Mouse (Mus musculus) lung, adult 18-20 months (tissue): ENCODE results near the gene Rab3gap2.
A peak's percentile ranks its signal among the peaks of the same experiment; 100 is the strongest.

Experiments used
- DNase-seq, 2 experiments: peaks; one replicate each; pipeline ENCODE4 v3.0.0; 2022; ENCODE audit warnings: mixed read lengths in 2 of 2

Gene Rab3gap2

DNA sequence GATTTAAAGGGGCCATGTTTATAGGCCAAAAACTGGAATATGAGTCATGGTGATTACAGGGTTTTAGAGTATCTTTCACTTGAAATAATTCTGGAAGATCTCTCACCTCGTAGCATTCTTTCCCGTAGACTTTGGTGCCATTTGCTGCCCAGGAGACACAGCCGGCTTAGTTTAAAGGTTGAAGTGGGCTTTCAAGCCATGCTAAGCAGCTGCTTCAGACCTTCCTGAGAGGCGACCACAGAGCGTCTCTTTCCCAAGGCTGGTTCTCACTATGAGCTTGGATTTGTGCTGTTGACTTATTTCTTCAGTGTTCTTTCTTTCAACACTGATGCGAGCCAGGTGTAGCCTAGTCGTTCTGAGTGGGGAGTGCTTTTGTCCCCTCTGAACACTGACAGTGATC is 23.8 kb downstream of the Rab3gap2 start:
- no peak for DNase-seq

DNA sequence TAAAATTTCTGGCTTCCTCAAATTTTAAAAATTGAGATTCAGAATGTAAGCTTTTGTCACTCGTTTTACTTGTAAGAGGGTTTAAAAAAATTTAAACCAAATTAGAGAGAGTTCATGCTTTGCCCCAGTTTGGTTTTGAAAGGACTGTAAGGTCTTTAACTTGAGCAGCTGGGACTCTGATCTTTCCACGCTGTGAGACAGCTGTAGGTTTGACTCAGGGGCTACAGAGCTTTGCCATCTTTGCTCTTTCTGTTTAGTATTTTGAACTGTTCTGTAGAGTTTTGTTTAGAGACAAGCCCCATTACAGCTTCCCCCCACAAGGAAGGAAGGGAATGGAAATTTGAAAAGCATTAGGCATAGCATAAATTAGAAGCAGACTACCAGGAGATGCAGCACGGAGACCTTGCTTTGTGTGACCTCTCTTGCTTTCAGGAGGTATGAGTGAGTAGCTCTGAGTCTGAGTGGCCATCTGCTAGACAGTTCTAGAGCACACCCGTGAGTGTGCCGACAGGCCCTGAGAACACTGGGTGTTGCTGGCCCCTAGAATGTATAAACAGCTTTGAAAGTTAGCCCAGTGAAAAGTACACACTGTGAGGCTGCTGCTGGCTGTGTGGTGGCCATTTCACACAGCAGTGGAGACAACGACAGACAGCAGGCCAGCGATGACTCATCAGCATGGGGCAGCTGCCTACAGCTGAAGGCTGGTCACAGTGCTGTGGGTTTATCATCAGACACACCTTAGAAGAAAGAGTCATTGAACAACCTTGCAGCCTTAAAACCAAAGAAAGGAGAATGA is 25.7 kb downstream of the Rab3gap2 start:
- DNase-seq: peak in 1 of 2 experiments; percentile 41

DNA sequence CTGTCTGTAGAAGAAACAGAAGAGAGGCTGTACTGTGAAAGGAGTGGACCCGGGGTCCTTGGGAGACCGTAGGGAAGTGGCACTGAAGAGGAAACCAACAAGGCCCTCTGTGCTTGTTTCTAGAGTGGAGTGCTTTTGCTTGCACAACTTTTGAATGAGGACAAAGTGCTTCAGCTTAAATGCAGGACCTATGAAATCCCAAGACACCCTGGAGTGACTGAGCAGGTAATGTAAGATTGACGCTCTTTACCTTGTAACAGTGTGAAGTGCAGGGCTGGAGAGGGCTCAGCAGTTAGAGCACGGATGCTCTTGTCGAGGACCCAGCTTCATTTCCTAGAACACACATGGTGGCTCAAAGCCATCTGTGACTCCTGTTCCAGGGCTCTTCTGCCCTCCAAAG is 31.9 kb downstream of the Rab3gap2 start:
- DNase-seq: peak; percentile 39 to 67

DNA sequence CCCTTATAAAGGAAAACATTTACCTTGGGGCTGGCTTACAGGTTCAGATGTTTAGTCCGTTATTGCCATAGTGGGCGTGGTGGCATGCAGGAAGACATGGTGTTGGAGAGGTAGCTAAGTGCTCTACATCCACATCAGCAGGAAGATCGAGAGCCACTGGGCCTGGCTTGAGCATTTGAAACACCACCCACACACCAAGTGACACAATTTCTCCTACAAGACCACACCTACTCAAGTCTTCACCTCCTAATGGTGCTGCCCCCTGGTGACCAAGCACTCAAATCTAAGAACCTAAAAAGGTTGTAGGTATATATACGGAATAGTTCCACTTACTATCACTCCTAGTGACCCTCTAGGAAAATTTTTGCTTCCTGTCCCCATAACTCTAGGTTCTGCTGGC is 32.6 kb downstream of the Rab3gap2 start:
- peak; percentile 11 to 33 for DNase-seq

DNA sequence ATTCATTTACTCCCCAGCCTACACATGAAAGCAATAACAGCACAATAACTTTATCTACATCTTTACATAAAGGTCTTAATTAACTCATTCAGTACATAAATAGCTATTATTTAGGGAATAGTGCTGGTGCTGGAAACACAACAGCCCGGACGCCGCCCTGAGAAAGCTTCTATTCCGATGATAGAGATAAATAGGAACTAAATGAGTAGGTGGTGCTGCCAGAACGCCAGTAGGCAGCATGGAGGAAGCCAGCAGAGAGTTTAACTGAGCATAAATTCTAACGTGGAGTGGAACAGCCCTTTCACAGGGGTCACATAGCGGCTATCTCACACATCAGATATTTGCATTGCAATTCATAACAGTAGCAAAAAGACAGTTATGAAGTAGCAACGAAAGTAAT is 39.1 kb downstream of the Rab3gap2 start:
- no peak for DNase-seq

DNA sequence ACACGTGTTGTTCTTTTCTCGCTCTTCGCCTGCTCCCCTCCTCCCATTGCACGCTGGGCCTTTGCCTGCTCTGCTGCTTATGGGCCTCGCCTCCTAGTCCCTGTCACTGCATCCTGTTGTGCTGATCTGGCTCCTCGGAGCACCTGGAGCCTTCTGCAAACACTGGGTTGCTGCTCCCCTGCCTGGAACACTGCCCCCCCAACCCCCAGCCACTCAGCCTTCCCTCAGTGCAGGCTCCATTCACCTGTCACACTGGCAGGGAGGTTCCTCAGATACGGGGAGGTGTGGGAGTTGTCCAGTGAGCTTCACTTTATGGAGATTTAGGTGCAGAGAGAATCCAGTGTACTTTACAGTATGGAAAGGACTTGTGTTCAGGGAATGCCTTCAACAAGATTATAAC is 41.5 kb downstream of the Rab3gap2 start:
- DNase-seq: no peak

DNA sequence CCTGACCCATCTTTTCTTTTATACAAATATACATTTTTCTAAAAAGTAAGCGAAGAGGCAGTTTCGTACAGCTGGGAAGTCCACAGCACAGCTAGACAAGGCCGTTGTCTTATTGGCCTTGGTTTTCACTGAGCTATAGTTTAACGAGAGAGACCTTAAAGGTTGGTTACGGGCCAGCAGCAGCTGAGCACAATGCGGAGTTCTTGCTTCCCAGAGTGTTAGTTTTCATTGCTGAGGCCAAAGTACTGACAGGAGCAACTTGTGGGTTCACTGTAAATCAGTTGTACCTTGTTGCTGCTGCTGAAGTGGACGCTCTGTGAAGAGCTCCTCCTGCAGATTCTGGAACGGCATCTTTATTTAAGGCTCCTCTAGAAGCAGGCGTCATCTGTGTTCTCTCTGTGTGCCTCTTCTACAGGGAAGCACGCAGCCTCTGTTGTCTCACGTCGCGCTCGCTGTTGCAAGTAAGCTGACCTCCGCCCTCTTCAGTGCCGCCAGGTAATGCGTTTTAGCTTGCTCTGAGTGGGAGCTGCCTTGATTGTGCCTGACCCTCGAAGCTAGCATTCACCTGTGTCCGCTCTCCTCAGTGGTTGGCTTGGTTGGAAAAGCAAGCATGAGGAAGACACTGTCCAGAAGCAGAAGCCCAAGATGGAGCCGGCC is 43.6 kb downstream of the Rab3gap2 start:
- no peak for DNase-seq

DNA sequence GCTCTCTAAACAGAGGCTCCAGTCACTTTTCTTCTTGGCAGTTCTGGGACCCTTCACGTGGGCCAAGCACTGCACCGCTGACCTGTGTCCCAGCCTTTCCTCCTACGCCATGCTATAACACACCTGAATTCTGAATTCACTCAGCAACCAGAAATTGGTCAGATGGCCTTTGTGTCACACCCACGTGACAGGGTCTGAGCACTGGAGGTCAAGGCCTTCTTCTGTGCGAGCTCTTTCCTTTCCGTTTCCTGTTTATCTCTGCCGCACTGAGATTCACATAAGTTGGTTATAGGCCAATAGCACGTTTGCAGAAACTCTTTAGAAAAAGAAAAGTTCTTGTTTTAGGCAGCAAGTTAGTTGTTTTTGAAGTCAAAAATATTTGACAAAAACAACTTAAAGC is 44.8 kb downstream of the Rab3gap2 start:
- DNase-seq: no peak

DNA sequence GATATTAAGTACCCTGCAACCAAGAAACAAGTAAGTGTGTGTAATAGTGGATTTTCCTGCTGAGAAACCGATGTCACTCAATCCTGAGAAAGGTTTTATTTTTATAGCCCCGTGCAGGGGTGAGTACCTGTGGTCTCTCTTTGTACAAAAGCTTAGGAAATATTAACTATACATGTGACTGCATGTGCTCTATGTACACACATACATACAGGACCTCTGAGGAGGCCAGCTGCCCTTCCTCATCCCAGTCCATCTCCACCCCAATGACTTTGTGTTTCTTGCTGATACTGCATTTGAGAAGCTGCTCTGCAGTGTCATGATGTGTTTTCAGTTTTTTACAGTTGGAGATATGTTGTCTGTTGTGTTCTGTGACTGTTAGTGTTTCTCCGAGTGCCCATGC is 48.4 kb downstream of the Rab3gap2 start:
- no peak for DNase-seq

DNA sequence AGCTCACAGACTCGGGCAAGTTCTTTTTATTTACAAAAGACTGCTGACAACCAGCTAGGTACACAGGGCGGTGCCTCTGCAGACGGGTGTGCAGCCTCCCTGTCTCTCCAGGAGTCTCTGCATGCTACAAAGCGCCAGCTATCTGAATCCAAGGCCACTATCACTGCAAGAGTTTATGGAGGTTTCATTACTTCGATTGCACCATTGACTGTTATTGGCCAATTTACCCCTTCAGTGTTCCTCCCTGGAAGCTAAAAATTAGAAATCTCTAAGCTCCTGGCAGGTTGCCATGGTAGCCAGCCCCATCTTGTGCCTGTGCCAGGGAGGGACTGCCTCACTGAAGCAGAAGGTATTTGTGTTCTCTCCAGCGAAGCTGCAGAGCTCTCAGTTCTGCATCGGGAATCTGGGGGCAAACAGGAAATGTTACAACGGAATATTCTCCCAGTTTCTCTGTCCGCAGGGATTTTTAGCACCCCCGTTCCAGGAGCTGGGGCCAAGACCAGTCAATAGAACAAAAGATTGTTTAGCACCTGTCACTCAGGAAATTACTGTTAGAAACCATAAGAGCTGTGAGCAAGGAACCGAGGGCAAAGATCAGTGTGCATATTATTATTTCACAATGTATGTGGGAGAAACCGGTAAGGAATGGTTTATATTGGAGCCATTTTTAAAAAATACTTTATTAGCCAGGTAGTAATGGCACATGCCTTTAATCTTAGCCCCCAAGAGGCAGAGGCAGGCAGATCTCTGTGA is 49.4 kb downstream of the Rab3gap2 start:
- peak; percentile 20 to 34 for DNase-seq

DNA sequence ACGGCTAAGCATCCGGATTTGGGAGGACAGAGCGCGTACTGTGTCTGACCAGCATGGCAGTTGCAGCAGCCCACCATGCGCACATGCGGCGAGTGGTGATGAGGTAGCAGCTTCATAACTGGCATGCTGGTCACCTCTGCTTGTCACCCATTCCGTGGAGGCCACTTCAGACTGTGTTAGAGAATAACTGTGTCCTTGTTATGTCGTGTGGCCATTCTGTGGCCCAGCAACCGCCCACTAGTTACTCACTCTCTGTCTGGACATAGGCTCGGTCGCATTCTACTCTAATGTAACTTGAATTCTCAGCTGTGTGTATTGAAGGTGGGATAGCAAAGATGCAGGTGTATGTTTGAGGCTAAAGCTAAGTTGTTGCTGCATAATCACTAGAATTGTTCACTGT is 51.4 kb downstream of the Rab3gap2 start:
- no peak for DNase-seq

DNA sequence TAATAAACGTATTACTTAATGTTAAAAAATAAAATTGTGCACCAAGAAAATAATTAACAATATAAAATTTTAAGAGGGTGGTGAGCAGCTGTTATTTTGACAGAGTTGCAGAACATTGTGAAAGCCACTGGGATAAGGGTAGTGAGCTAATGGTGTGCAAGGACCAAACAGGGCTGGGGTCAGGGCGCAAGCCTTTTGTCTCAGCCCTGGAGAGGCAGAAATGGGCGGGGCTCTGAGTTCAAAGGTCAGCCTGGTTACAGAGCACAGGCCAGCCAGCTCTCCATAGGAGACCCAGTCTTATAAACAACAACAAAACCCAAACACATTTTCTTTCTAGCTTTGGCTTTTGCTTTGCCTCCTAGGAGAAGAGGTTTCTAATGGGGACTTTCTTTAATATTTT is 52.8 kb downstream of the Rab3gap2 start:
- peak; percentile 39 to 50 for DNase-seq

DNA sequence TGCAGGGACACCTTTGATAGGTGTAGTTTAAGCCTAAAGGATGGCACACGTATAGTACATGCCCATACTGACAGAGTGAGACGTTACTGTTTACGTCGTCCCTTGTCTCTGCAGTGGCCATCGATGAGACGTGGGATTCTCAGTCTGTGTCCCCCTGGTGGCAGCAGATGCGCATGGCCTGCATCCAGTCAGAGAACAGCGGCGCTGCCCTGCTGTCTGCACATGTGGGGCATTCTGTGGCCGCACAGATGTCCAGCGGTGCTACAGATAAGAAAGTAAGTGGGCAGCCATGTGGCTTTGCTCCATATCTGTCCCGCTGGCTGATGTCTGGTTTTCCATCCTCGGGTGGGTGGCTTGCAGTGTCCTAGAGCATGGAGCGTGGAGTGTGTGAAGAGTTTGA is 58.6 kb downstream of the Rab3gap2 start:
- no peak for DNase-seq

DNA sequence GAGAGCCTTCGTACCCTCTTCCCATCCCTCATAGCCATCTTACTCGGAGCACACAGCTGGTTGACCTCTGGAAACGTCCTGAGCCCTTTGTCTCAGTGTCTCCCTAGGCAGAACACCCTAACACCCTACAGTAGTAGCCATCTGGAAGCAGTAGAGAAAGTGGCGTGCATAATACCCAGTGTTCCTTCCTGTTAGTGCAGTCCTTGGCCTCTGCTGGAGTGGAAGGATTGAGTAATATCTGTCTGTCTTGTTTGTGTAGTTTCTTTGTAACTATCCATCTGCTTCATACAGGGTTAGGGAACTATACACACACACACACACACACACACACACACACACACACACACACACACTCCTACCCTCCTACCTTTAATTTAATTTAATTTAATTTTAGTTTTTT is 64.8 kb downstream of the Rab3gap2 start:
- no peak for DNase-seq

DNA sequence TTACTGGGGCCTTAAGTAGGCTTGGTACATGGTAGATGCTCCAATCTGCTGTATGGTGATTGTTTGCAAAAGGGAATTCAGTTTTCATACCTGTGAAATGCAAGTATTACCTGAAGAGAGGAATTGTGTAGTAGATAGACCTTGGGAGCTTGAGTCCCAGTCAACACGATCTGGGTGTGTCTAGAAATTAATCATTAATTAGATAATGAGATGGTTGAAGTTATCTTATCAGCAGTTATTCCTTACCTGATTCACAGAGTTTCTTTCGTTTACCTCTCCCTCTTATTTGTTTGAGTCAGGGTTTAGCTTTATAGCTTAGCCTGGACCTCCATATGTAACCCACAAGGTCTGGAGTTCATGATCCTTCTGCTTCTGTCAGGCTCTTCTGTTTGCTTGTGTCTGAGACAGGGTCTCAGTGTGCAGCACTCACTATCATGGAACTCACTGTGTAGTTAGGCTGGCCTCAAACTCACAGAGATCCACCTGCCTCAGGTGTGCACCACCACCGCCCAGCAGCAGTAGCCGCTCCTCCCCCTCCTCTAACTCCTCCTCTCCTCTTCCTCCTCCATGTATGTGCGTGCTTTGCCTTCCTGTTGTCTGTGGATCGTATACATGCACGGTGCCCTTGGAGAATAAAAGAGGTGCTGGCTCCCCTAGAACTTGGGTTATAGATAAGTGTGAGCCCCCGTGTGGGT is 66.6 kb downstream of the Rab3gap2 start:
- no peak for DNase-seq

DNA sequence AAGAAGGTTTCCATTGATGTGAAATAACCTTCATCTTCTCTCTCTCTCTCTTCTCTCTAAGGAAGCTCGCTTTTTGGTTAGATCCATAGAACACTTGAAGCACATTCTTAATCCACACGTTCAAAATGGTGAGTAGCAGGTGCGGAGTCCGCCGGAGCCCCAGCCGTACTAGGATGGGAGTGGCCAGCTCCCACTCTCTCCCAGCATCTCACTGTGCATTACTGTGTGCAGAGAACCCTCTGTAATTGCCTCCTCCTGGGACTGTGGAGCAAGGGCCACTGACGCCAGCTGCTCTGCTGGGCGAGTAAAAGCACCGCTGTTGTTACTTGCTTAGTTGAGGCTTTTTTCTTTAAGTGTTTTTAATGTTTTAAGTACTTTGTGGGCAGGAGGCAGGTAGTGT is 67.5 kb downstream of the Rab3gap2 start:
- no peak for DNase-seq

DNA sequence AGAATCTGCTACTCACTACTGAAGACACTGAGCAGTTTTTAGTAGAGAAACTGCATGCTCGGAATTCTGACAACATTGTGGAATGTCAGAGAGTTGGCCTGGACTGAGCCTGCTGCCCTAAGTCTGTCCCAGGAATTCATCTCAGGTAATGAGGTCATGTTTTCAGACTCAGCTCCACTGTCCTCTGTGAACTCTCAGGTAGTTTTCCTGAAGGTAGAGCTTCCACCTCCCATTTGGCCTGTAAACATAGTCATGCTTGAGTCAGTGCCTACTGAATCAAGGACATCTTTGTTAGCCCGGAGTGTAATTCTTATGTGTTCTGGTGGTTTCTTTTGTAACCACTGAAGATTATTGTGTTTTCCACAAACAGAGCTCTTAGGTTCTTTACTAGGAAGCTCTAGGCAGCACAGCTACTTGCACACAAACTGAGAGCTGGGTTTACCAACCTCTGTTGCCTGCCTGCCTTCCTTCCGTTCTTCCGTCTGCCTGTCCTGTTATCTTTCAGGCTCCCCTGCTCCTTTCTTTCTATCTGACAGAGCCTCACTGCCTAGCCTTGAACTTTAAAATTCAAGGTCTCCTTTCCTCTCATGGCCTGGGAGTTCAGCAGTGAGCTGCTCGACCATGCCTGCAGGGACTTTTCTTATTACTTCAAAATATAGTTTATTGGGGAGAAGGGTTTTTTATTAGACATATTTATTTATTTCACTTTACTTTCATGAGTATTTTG is 71.1 kb downstream of the Rab3gap2 start:
- no peak for DNase-seq

DNA sequence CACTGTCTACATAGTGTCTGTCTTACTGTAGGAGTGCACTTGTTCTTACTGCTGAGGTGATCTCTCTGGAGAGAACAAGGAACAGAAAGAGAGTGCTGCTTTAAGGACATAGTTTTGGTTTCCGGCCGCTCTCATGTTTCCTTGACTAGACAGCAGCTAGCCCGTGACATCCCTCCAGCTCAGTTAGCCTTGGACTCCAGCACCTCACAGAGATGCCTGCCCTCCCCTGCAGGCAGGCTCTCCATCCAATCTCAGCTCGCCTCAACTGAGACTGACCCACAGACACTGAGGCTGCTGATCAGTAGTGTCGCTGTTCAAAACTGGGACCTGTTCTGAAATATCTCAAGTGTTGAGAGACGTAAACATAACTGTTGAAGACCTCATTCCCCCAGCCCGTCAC is 72.1 kb downstream of the Rab3gap2 start:
- no peak for DNase-seq

DNA sequence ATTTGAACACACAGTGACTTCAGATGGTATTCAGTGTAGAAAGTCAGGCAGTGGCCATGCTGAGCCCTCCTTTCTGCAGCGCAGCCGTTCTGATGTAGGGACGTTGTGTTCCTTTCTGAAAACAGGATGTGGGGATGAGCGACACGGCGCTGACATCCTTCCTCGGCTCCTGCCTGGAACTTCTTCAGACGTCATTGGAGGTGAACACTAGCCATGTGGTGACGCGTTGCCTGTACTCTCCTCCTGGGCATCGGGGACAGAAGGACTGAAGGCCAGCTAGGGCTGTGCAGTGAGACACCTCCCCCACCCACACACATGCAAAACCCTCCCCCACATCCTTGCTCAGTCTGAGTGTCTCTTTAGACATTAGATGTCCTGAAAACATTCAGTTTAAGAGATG is 73.1 kb downstream of the Rab3gap2 start:
- peak; percentile 20 to 69 for DNase-seq

DNA sequence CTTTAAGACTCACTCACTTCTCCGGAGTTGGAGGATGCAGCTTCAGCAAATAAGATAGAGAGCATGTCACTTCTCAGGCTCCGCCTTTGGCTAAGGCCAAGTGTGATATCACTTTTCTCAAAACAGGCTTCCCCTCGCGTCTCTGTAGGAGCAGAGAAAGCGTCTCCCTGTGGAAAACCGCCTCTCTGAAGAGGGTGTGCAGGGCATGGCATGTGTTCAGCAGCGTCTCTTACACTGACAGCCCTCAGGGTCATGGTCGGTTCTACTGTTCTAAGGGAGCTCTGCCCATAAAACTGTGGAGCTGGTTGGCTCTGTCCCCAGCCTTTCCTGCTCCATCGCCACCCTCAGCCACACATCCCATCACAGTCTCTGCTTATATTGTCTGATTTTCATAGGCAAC is 75.4 kb downstream of the Rab3gap2 start:
- DNase-seq: no peak

DNA sequence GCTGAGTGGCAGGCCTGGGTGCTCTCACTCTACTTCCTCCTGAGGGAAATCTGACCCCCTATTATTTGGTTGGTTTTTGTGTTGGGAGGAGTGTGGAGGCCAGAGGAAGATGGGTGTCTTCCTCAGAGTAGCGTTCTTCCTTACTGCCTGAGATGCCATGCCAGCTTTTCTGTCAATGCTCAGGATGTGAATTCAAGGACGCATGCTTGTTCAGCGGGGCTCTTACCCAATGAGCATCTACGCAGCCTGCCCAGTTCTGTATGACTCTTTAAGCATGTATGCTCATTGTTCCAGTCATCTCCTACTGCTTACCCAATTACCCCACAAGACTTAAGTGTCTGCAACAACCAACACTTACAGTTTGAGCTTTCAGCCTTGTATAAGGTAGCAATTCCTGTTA is 76.7 kb downstream of the Rab3gap2 start:
- no peak for DNase-seq

DNA sequence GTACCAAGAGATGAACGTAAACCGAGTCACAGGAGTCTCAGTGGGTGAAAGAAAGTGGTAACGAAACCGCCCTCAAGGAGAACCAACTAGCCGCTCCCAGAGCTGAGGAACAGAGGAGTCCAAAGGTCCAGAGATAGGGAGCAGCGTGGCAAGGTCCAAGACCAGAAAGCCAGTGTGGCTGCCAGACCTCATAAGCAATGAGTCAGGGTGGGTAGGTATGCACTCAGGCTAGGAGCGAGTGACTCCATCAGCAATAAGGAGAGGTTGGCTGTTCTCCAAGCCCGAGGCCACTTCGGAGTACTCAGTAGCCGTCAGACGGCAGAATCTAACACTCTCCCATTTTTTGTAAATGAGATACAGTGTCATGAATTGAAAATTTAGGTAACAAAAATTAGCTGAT is 78.9 kb downstream of the Rab3gap2 start:
- DNase-seq: peak; percentile 32 to 52

DNA sequence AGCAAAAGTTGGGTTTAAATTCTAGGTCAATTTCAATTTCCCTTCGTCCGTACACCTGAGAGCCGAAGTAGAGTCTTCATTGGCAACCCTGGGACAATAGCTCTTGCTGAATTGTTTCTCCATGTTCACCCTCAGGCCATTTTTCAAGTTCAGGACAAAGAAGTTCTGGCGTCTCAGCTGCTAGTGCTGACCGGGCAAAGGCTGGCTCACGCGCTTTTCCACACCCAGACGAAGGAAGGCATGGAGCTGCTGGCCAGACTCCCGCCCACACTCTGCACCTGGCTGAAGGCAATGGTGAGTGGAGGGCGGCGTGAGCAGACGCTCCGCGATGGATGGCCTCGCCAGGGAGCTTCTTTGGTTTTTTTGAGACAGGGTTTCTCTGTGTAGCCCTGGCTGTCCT is 79.3 kb downstream of the Rab3gap2 start:
- no peak for DNase-seq
